Mouse (Mus musculus): ENCODE measurements around the gene Olfr735.

Gene Olfr735

DNA sequence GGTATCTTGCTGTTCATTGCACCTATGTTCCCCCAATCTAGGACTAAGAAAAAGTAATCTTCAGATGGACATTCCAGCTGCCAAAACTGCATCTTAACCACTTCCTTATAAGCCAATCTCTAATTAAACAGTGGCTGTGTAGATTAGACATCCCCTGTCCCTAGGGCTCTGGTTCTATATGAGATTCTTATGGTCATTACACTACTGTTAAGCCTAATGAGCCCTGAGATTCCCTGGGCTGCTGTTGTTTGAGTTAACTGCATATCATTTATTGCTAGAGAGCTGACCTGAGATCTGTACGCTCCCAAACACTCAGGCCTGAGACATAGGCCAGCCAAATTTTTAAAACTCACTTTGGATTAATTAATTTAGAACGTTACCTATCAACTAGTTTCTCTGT, at the start of gene Olfr735:
TSS of gene Olfr735 (minus strand) at position 77 of the 400 bp plus-strand sequence.
- DNase-seq (ENCODE audit: low read depth in 1 of 2, low spot score in 2 of 2): no peak

- no peak for DNase-seq (ENCODE audit: low read depth in 1 of 2, low spot score in 2 of 2)
Measured at GRCm38 (mm10) chr14:50380863-50381262, 32.2 kb upstream of the Olfr735 start, which contains the start of gene Olfr736. Olfr736 (plus strand) TSS chr14:50381163.

GRCm38 (mm10) chr14:50363561-50363960, 14.9 kb upstream of the Olfr735 start:
- no peak for DNase-seq (ENCODE audit: low read depth in 1 of 2, low spot score in 2 of 2)

DNA sequence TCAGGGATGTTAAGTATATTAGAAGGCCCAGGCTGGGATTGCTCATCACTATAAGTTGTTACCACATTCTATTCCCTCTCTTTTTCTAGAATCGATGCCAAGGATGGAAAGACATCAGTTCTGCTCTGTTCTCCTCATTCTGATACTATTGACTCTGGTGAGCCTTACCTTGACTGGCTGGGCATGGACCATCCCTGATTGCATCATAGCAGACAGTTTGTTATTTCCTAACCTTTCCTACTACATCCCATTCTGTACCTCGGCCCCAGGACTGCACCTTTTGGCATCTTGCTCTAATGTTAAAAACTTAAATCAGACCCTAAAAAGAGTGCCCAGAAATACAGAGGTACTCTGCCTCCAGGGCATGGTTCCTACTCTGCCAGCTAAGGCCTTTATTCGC, 11.8 kb upstream of the Olfr735 start:
- DNase-seq (ENCODE audit: low read depth in 1 of 2, low spot score in 2 of 2): no peak

- no peak for DNase-seq (ENCODE audit: low read depth in 1 of 2, low spot score in 2 of 2)
Measured at GRCm38 (mm10) chr14:50357593-50357992, 8.9 kb upstream of the Olfr735 start, which contains the start of gene Tlr11. Tlr11 (plus strand) TSS chr14:50357914.

DNA sequence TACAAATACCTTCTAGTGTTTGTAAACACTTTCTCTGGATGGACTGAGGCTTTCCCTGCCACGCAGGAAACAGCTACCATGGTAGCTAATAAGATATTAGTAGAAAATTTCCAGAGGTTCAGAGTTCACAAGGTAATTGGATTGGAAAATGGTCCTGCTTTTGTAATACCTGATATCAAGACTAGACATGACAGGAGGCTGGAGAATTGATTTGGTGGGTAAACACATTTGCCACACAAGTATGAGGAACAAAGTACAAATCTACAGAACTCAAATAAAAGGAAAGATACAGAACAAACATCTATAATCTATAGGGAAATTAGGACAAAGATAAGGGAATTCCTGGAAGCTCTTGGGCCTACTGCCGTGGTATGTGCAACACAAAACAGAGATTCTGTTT, 8.1 kb upstream of the Olfr735 start:
- no peak for DNase-seq (ENCODE audit: low read depth in 1 of 2, low spot score in 2 of 2)

DNA sequence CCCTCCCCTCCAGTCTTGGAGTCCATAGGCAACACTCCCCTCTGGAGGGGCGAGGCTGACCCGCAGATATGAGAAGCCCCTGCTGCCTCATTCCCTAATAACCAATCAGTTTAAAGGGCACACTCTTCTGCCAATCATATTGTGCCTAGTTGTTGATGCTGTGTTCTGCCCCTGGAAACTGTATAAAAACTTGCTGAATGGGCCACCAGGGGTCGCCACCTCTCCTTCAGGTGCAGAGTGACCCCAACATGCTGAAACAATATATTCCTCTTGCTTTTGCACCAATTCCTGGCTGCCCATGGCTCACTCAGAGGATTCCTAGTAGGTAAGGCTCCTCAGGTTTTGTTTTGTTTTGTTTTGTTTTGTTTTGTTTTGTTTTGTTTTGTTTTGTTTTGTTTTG, 3.8 kb upstream of the Olfr735 start:
- DNase-seq (ENCODE audit: low read depth in 1 of 2, low spot score in 2 of 2): no peak

DNA sequence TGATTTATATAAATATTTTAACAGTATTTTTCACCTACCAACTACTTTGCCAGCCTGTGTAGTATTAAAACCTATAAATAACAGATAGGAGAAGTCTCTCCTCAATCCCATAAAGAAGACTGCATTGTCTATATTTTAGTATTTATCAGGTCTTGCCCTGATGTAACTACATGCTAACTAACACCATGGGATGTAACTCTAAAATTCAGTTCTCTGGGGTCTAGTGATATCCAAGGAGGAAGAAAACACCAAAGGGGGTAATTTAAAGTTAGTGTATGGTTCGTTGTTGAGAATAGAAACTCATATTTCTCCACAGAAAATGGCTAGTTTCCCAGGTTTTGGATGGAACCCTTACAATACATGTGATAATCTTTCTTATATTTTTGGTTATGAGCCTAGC, 22.0 kb downstream of the Olfr735 start, which contains the start of gene Olfr734:
TSS of gene Olfr734 (minus strand) at position 101 of the 400 bp plus-strand sequence.
- no peak for DNase-seq (ENCODE audit: low read depth in 1 of 2, low spot score in 2 of 2)

GRCm38 (mm10) chr14:50301422-50301821, 47.2 kb downstream of the Olfr735 start, which contains the start of gene Olfr733:
Olfr733 (minus strand) TSS chr14:50301522.
- no peak for DNase-seq (ENCODE audit: low read depth in 1 of 2, low spot score in 2 of 2)
